In the genomic region with DNA sequence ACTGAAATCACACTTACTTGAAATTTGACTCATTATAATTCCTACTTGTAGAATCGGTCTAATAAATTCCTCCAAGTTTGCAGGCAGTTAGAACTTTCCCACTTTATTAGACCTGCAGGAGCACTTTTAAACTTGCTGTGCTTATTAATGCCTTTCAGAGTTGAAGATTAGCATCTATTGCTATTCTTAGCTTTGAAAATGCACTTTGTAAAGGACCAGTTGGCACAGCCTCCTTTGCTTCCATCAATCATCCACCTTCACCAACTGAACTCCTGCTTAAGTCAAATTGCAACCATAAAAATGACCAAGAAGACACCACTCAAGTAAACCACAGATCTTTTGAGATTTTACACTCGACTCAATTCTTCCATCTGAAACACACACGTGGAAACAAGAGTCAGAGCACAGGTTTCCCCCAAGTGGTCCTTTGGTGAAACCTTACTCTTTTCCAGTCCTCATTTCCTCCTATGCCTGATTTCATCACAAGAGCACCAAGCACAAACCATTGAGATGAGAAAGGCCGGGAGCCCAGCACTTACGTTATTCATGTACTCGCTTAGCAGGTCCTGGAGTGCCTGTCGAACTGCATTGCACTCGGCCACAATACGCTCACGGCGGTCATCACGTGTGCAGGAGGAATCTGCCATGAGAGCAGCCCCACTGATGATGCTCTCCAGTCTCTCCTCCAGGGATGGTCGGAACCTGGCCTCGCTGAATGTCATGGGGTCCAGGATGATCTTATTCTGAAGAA, we compare ENCODE assay signal across 14 mouse cellular contexts.
"Had no signal": no experiment of that assay in that cellular context is flagged by ENCODE, and none has a peak within 500 bp of the region (broad histone marks: within the 10 kb centered on the region; RNA-seq: fewer than 3 reads in every experiment).

No protein-coding gene starts in this region.

- H3K9me3 ChIP-seq: limb, embryonic 13.5 days; megakaryocyte, embryonic 14.5 days; midbrain, embryonic 15.5 days; neural tube, embryonic 13.5 days; stomach, embryonic 15.5 days had no signal

- H3K4me2 ChIP-seq: limb, embryonic 13.5 days; liver, embryonic 11.5 days; lung, embryonic 14.5 days; midbrain, embryonic 11.5 days; midbrain, embryonic 15.5 days; neural tube, embryonic 13.5 days; stomach, embryonic 15.5 days had no signal

- H3K36me3 ChIP-seq: limb, embryonic 13.5 days; midbrain, embryonic 15.5 days; neural tube, embryonic 13.5 days; stomach, embryonic 15.5 days had no signal

- H3K27me3 ChIP-seq: limb, embryonic 13.5 days; megakaryocyte, embryonic 14.5 days; midbrain, embryonic 15.5 days; neural tube, embryonic 13.5 days; stomach, embryonic 15.5 days had no signal

- H3K4me1 ChIP-seq: megakaryocyte, embryonic 14.5 days; midbrain, embryonic 15.5 days; neural tube, embryonic 13.5 days; stomach, embryonic 15.5 days had no signal

- DNase-seq: lung, embryonic 14.5 days; lung, postnatal 14 days; right cerebral cortex, postnatal 14 days; thymus, adult 2 months; thymus, postnatal 25 days had no signal

- H3K9ac ChIP-seq: limb, embryonic 13.5 days; lung, embryonic 14.5 days; midbrain, embryonic 15.5 days; neural tube, embryonic 13.5 days; stomach, embryonic 15.5 days had no signal

- ATAC-seq: intestine, embryonic 16.5 days; midbrain, embryonic 15.5 days had no signal

- H3K27ac ChIP-seq: limb, embryonic 13.5 days; macrophage; midbrain, embryonic 15.5 days; neural tube, embryonic 13.5 days; stomach, embryonic 15.5 days had no signal

- H3K4me3 ChIP-seq: limb, embryonic 13.5 days; megakaryocyte, embryonic 14.5 days; midbrain, embryonic 15.5 days; neural tube, embryonic 13.5 days; stomach, embryonic 15.5 days had no signal
